Mouse (Mus musculus) liver, embryonic 14.5 days (tissue): ENCODE data around the gene Endod1. TPM values are rescaled to one million over a fixed set of nuclear protein-coding genes. Genes with fewer than 3 reads are reported as not detected.

Experiments used
- ATAC-seq: fragments of 200-750 bp; cut with Nextera tagmentation; 2 replicates; pipeline ENCODE4 v1.8.0; 2017; ENCODE audit warnings: moderate number of reproducible peaks, mild to moderate bottlenecking, moderate library complexity; ENCODE audit not compliant: insufficient read depth
- DNase-seq, 3 experiments: peaks; one replicate each; pipeline ENCODE4 v3.0.0-alpha.2; 2012 to 2013; ENCODE audit warnings: low read depth in 3 of 3, low spot score in 3 of 3
- H3K27ac ChIP-seq: fragments of 300-500 bp; sonication (generic); 2 replicates; pipeline ENCODE4 v1.5.1; 2014; ENCODE audit warnings: moderate library complexity, mild to moderate bottlenecking, control low read depth, inconsistent platforms
- H3K27me3 ChIP-seq: fragments of 300-500 bp; sonication (generic); 2 replicates; pipeline ENCODE4 v1.6.1; 2014; ENCODE audit warnings: mild to moderate bottlenecking, low read length, moderate library complexity; ENCODE audit not compliant: control insufficient read depth, insufficient read depth
- H3K36me3 ChIP-seq: fragments of 300-500 bp; sonication (generic); replicated peaks from 2 replicates; pipeline ENCODE4 v1.6.1; 2014; ENCODE audit warnings: low read depth; ENCODE audit not compliant: control insufficient read depth, insufficient read depth
- H3K4me1 ChIP-seq, 2 experiments: fragments of 200-500 bp in 1 of 2; fragments of 300-500 bp in 1 of 2; sonication (generic) in 1 of 2; replicated peaks; 2 replicates each; pipeline ENCODE4 v1.6.1; 2012 to 2014; ENCODE audit warnings: antibody characterized with exemption in 1 of 2, inconsistent platforms in 1 of 2, low read length in 1 of 2; ENCODE audit not compliant: control insufficient read depth in 2 of 2, insufficient read depth in 2 of 2
- H3K4me2 ChIP-seq: fragments of 300-500 bp; sonication (generic); 2 replicates; pipeline ENCODE4 v1.6.1; 2014; ENCODE audit warnings: low read depth, mild to moderate bottlenecking, control low read depth, moderate library complexity
- H3K4me3 ChIP-seq, 2 experiments: fragments of 200-500 bp in 1 of 2; fragments of 300-500 bp in 1 of 2; sonication (generic) in 1 of 2; 2 replicates each; pipeline ENCODE4 v1.5.1; 2012 to 2014; ENCODE audit warnings: low read depth in 2 of 2, low read length in 2 of 2, mild to moderate bottlenecking in 2 of 2, control low read depth in 1 of 2, inconsistent platforms in 1 of 2, moderate library complexity in 1 of 2; ENCODE audit not compliant: insufficient read depth in 1 of 2
- H3K9ac ChIP-seq: fragments of 300-500 bp; sonication (generic); replicated peaks from 2 replicates; pipeline ENCODE4 v1.6.1; 2014; ENCODE audit warnings: mild to moderate bottlenecking, control low read depth, moderate library complexity
- H3K9me3 ChIP-seq: fragments of 300-500 bp; sonication (generic); 2 replicates; pipeline ENCODE4 v1.6.1; 2016; ENCODE audit warnings: low read length, mixed read lengths; ENCODE audit not compliant: control insufficient read depth
- CTCF ChIP-seq: IDR thresholded peaks from 2 replicates; pipeline ENCODE4 v1.5.1; 2016; ENCODE audit warnings: antibody characterized with exemption, low read depth, control low read depth
- EP300 ChIP-seq: IDR thresholded peaks from 2 replicates; pipeline ENCODE4 v1.6.1; 2016; ENCODE audit warnings: antibody characterized with exemption, low read depth
- WGBS: fragments of 180-500 bp; shearing (Covaris S2); extraction: QIAGEN DNeasy Blood & Tissue Kit; methylation state at CpG from one replicate; pipeline ENCODE4 v1.1.7; 2014; ENCODE audit not compliant: insufficient replicate concordance; 5-methylcytosine and 5-hydroxymethylcytosine counted together
- polyA plus RNA-seq, 2 experiments: library from polyadenylated mRNA; depleted of rRNA in 1 of 2; stranded (reverse) in 1 of 2; unstranded in 1 of 2; fragments of >200 nt; fragmentation: Nextera tagmentation in 1 of 2; extraction: Ambion mirVana in 1 of 2; gene quantifications; 2 replicates each; pipeline versions ENCODE4 v1.2.1 to v1.2.3; 2012 to 2014

Endod1 gene
- polyA plus RNA-seq, 2 experiments = 22.3 to 42.3 TPM

GRCm38 (mm10) chr9:14396096-14396495 lies 14.8 kb upstream of the Endod1 start:
- no peak for ATAC-seq
- DNase-seq = no peak

DNA sequence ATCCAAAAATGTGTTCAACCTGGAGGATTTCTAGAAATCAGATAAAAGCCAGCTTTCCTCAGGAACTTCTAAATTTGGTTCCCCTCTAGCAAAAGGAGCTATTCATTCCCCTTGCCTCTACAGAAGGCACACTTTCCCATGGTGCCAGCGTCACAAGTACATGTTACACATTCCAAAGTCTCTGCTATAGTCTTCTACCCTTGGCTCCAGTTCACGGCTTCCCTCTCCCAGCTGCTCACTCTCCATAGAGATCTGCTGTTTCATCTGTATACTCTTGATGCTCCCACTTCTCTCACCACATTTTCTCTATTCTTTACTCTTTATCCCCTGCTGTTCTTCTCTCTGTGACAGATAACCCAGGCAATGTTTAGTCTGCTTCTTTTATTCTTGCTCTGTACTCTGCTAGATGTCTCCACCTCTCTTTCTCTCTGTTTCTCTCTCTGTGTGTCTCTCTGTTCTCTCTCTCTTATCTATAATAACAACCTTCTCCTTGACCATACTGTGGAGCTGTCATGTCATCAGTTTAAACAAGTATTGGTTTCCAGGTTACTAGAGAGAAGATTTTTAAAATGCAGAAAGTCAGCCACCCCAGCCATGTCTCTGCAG lies 13.8 kb upstream of the Endod1 start:
- ATAC-seq (peak; percentile 43; the same call in 1 of the 2 replicates), DNase-seq (no peak)
- H3K9me3 ChIP-seq = no peaks in the 10 kb centered on the region
- no peaks in the 10 kb centered on the region for H3K36me3 ChIP-seq
- TF ChIP-seq CTCF (no peak), EP300 (no peak)
- WGBS = 48% methylated on average over 2 of the region's 2 CpGs
- no peak overlapping the region for H3K4me3 ChIP-seq
- no peak overlapping the region for H3K4me2 ChIP-seq
- peaks cover 9 to 24% of the 10 kb centered on the region in 2 experiments for H3K4me1 ChIP-seq
- H3K27ac ChIP-seq = no peak overlapping the region; the same call in 1 of the 2 replicates
- H3K9ac ChIP-seq = no peak overlapping the region
- no peaks in the 10 kb centered on the region for H3K27me3 ChIP-seq

More at GRCm38 (mm10) chr9:14396096-14396495, 14.8 kb upstream of the Endod1 start:
- H3K9ac ChIP-seq = no peak overlapping the region
- TF ChIP-seq EP300 (no peak), CTCF (no peak)
- peaks cover 9 to 24% of the 10 kb centered on the region in 2 experiments for H3K4me1 ChIP-seq
- H3K36me3 ChIP-seq = no peaks in the 10 kb centered on the region
- H3K4me3 ChIP-seq = no peak overlapping the region
- H3K27ac ChIP-seq = no peak overlapping the region
- 72% methylated on average over 2 of the region's 2 CpGs for WGBS
- H3K4me2 ChIP-seq = no peak overlapping the region
- H3K9me3 ChIP-seq = no peaks in the 10 kb centered on the region
- H3K27me3 ChIP-seq = no peaks in the 10 kb centered on the region

DNA sequence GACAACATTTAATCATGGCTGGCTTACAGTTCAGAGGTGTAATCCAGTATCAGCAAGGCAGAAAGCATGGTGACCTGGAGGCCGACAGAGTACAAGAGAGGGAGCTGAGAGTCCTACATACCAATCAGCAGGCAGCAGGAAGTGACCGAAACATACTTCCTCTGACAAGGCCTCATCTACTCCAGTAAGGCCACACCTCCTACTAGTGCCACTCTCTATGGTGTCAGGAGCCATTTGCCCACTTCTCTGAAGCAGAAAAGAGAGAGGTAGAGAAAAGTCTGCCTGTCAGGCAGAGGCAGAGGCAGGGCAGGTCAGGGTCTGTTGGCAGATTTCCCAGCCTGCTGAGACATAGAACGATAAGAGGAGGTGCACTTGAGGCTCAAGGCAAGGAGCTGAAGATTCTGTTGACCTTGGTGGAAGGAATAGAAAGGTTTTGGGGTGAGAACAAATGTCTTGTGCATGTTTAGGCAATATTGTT lies 10.6 kb upstream of the Endod1 start:
- WGBS = 70% methylated on average over 3 of the region's 3 CpGs
- no peak overlapping the region for H3K27ac ChIP-seq
- no peak overlapping the region for H3K9ac ChIP-seq
- DNase-seq (no peak), ATAC-seq (no peak)
- no peak for TF ChIP-seq EP300
- TF ChIP-seq CTCF = no peak
- H3K4me2 ChIP-seq = no peak overlapping the region
- H3K9me3 ChIP-seq = no peaks in the 10 kb centered on the region
- H3K4me1 ChIP-seq = peaks cover 11 to 23% of the 10 kb centered on the region in 2 experiments
- no peaks in the 10 kb centered on the region for H3K36me3 ChIP-seq
- no peaks in the 10 kb centered on the region for H3K27me3 ChIP-seq
- H3K4me3 ChIP-seq = no peak overlapping the region

- DNase-seq (no peak), ATAC-seq (no peak)
- Histone ChIP-seq H3K4me3 (no peak overlapping the region), H3K4me1 (peaks cover 15 to 27% of the 10 kb centered on the region in 2 experiments), H3K27me3 (no peaks in the 10 kb centered on the region), H3K4me2 (no peak overlapping the region), H3K27ac (no peak overlapping the region), H3K9me3 (no peaks in the 10 kb centered on the region), H3K9ac (no peak overlapping the region), H3K36me3 (no peaks in the 10 kb centered on the region)
- TF ChIP-seq EP300 = no peak
- no peak for TF ChIP-seq CTCF
- 84% methylated on average over 9 of the region's 9 CpGs for WGBS
These were observed 10.0 kb upstream of the Endod1 start for GRCm38 (mm10) chr9:14391286-14391685.

GRCm38 (mm10) chr9:14390278-14390677 lies 9.0 kb upstream of the Endod1 start:
- H3K27me3 ChIP-seq = no peaks in the 10 kb centered on the region
- TF ChIP-seq CTCF = peak; percentile 81
- TF ChIP-seq EP300 = no peak
- WGBS = 84% methylated on average over 1 of the region's 1 CpGs

More at GRCm38 (mm10) chr9:14390278-14390677, 9.0 kb upstream of the Endod1 start:
- DNase-seq = no peak
- Histone ChIP-seq H3K4me1 (peaks cover 18 to 30% of the 10 kb centered on the region in 2 experiments), H3K9ac (no peak overlapping the region), H3K36me3 (no peaks in the 10 kb centered on the region), H3K4me3 (no peak overlapping the region), H3K9me3 (no peaks in the 10 kb centered on the region), H3K27ac (no peak overlapping the region), H3K4me2 (no peak overlapping the region)
- no peak for ATAC-seq
